Mouse (Mus musculus) ovary, adult 10 weeks (tissue): ENCODE results near the gene Olfr1271. TPM values are rescaled to one million over a fixed set of nuclear protein-coding genes. Genes with fewer than 3 reads are reported as not detected.

Experiments used
- polyA plus RNA-seq: library from polyadenylated mRNA; stranded (reverse); fragments of 350-450 nt; fragmentation: Illumina TruSeq; extraction: RNeasy Lipid Tissue Mini Kit (QIAGEN cat#74804); gene quantifications from one replicate; pipeline ENCODE4 v1.2.3, GENCODE M21; 2014

Gene Olfr1271
- polyA plus RNA-seq: not detected

DNA sequence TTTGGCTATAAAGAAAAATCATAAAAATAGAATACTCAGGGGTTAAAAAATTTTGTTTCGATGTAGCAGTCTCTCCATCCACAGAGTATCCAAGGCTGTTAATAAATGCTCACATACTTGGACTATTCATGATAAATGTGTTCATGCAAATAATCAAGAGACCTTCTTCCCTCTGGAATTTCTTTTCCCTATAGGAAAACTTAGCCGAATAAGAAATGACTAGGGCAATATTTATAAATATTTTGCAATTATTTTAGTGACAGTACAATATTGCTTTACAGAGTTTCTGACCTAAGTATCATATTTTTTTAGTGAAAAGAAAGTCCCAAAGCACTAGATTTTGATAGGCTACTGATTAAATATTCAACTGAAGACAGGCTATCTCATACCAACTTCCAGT, at the start of gene Olfr1271:
Gene Olfr1271, minus strand, starts transcription at position 101 of the 400 bp plus-strand sequence.

DNA sequence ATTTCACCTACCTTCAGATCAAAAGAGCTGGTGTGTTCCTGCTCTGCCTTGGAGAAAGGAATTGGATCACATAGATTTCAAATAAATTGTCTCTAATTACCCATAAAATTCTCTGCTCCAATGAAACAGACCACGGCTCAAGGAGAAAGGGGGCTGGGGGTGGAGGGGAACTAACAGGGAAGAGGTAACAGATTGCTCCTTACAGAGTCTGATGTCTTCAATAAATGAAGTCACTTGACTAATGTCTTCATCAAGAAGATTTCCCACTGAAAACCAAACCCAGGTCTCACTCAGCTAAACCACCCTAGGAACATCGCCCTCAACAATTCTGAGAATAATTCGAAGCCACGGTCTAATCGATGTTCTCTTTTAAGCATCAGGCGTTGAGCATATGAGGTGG, 21.9 kb upstream of the Olfr1271 start, which contains the start of gene Olfr1272:
Gene Olfr1272, minus strand, starts transcription at position 101 of the 400 bp plus-strand sequence.

GRCm38 (mm10) chr2:90257492-90257891, 13.3 kb downstream of the Olfr1271 start, which contains the start of gene Olfr142:
TSS of gene Olfr142 (minus strand) at chr2:90257592.

DNA sequence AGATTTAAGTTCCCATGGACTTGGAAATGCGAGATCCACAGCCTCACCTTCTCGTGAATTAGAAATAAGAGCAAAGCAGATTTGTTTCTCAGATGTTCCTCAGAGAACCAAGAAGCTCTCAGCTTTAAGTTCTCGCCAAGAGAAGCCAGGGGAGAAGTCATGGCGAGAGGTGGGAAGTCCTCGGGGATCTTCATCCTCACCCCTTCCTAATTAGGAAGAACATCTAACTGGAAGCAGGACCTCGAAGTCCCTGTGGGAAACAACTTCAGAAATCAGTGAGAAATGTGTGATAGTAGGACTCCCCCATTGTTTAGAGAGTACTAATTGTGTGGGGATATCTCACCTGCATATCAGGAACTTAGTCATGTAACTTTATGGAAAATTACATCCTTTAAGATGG, 46.4 kb downstream of the Olfr1271 start, which contains the start of gene Olfr1506:
Gene Olfr1506, minus strand, starts transcription at position 101 of the 400 bp plus-strand sequence.

Other genes with a start within 250 kb of the Olfr1271 start
- gene Olfr1264, start 245.5 kb downstream of the Olfr1271 start, polyA plus RNA-seq: not detected
- not detected for gene Olfr1265, start 235.7 kb downstream of the Olfr1271 start, polyA plus RNA-seq
- not detected for gene Olfr140, start 207.4 kb downstream of the Olfr1271 start, polyA plus RNA-seq
- not detected for gene Olfr1269, start 149.6 kb downstream of the Olfr1271 start, polyA plus RNA-seq
- not detected for gene Olfr32, start 128.7 kb downstream of the Olfr1271 start, polyA plus RNA-seq
- not detected for gene Olfr1270, start 117.9 kb downstream of the Olfr1271 start, polyA plus RNA-seq
- gene Olfr1506, start 46.5 kb downstream of the Olfr1271 start, polyA plus RNA-seq: not detected
- not detected for gene Olfr142, start 13.4 kb downstream of the Olfr1271 start, polyA plus RNA-seq
- not detected for gene Olfr1272, start 21.8 kb upstream of the Olfr1271 start, polyA plus RNA-seq
- gene Gm13769, start 51.2 kb upstream of the Olfr1271 start, polyA plus RNA-seq: not detected
- not detected for gene Olfr1274-ps, start 127.7 kb upstream of the Olfr1271 start, polyA plus RNA-seq